Mouse (Mus musculus): ENCODE results near the gene Trim37. TPM values are rescaled to one million over a fixed set of nuclear protein-coding genes. Genes with fewer than 3 reads are reported as not detected.

Trim37 gene
- polyA plus RNA-seq, 1 experiment, result 6.3 TPM

GRCm38 (mm10) chr11:87263946-87264345 lies 137.1 kb downstream of the Trim37 start:
- peak overlapping the region; percentile 51 for H3K4me3 ChIP-seq (replicated peaks)
- H3K27me3 ChIP-seq (replicated peaks), result no peaks in the 10 kb centered on the region
- no peak for TF ChIP-seq GATA1 (IDR thresholded peaks at IDR 0.05; ENCODE audit: borderline replicate concordance, low read length)
- TF ChIP-seq FLI1 (IDR thresholded peaks at IDR 0.05; ENCODE audit: low read length), result no peak
- peaks cover 62% of the 10 kb centered on the region for H3K4me1 ChIP-seq
- no peaks in the 10 kb centered on the region for H3K9me3 ChIP-seq
- no peaks in the 10 kb centered on the region for H3K36me3 ChIP-seq (replicated peaks; ENCODE audit: low read length)

- Histone ChIP-seq H3K27me3 (replicated peaks) (no peaks in the 10 kb centered on the region), H3K4me3 (replicated peaks) (no peak overlapping the region), H3K9me3 (no peaks in the 10 kb centered on the region), H3K4me1 (peaks cover 44% of the 10 kb centered on the region), H3K36me3 (replicated peaks; ENCODE audit: low read length) (no peaks in the 10 kb centered on the region)
- TF ChIP-seq GATA1 (IDR thresholded peaks at IDR 0.05; ENCODE audit: borderline replicate concordance, low read length), result no peak
These were observed 139.4 kb downstream of the Trim37 start for GRCm38 (mm10) chr11:87266246-87266645.

GRCm38 (mm10) chr11:87268803-87269202 lies 141.9 kb downstream of the Trim37 start:
- peaks cover 21% of the 10 kb centered on the region for H3K4me1 ChIP-seq
- no peaks in the 10 kb centered on the region for H3K36me3 ChIP-seq (replicated peaks; ENCODE audit: low read length)
- no peak overlapping the region for H3K4me3 ChIP-seq (replicated peaks)
- H3K9me3 ChIP-seq, result no peaks in the 10 kb centered on the region
- no peaks in the 10 kb centered on the region for H3K27me3 ChIP-seq (replicated peaks)
- TF ChIP-seq FLI1 (IDR thresholded peaks at IDR 0.05; ENCODE audit: low read length), result no peak
- no peak for TF ChIP-seq GATA1 (IDR thresholded peaks at IDR 0.05; ENCODE audit: borderline replicate concordance, low read length)

Other genes starting within 250 kb of the Trim37 start
- gene Ypel2, start 133.4 kb upstream of the Trim37 start, polyA plus RNA-seq (2012; ENCODE audit: insufficient read depth, low replicate concordance), result 1.7 and 4.5 TPM in 2 replicates
- gene Gdpd1, start 53.0 kb upstream of the Trim37 start, polyA plus RNA-seq (2012; ENCODE audit: insufficient read depth, low replicate concordance), result 1.2 TPM in 1 of 2 replicates, not detected in the other
- gene Smg8, start 40.3 kb upstream of the Trim37 start, polyA plus RNA-seq (2012; ENCODE audit: insufficient read depth, low replicate concordance), result 2.3 TPM in 1 of 2 replicates, not detected in the other
- 0.71 and 0.74 TPM in 2 replicates for gene Prr11, start 18.4 kb upstream of the Trim37 start, polyA plus RNA-seq (2012; ENCODE audit: insufficient read depth, low replicate concordance)
- gene Ska2, start 17.8 kb upstream of the Trim37 start, polyA plus RNA-seq (2012; ENCODE audit: insufficient read depth, low replicate concordance), result 0.92 TPM in 1 of 2 replicates, not detected in the other
- gene Ppm1e, start 231.9 kb downstream of the Trim37 start, polyA plus RNA-seq (2012; ENCODE audit: insufficient read depth, low replicate concordance), result 0.32 TPM in 1 of 2 replicates, not detected in the other